Comparison of ENCODE assay signal across 7 mouse cellular contexts in the genomic region with DNA sequence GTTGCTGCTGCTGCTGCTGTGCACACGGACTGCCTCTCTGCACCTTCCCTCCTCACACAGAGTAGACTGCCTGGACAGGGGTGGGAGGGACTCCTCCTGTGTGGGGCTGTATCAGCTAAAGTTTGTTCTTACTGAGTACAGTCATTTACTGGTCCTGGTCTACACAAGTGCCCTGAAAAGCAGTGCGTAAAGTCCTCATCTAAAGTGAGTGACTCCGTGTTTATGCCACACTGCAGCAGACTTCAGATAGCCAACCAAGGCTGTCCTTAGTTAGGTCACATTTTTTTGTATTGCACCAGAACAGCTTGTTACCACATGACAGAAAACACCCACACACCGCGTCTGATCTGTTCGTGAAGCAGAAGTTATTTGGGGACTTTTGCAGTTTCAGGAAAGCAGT. TPM values are rescaled to one million over a fixed set of nuclear protein-coding genes. Genes with fewer than 3 reads are reported as not detected.
A peak's percentile ranks its signal among the peaks of the same experiment; 100 is the strongest.
DNase-seq lines count a peak whose midpoint lies in the region; ATAC-seq lines count a peak whose summit lies in the region.

No protein-coding gene starts in this region.

- no peak overlapping the region for H3K4me3 ChIP-seq in midbrain, embryonic 11.5 days (ENCODE audit: low read depth, low read length)
- no peak overlapping the region for H3K4me3 ChIP-seq in midbrain, embryonic 16.5 days (ENCODE audit: low read depth, low read length)
- H3K4me3 ChIP-seq in brown adipose tissue, adult 24 weeks (ENCODE audit: insufficient read depth, low read depth, low read length) = no peak overlapping the region

- no peaks in the 10 kb centered on the region for H3K27me3 ChIP-seq in midbrain, embryonic 11.5 days (ENCODE audit: control insufficient read depth, insufficient read depth, low read length)
- H3K27me3 ChIP-seq in midbrain, embryonic 16.5 days (ENCODE audit: control insufficient read depth, insufficient read depth, low read depth, low read length) = no peaks in the 10 kb centered on the region

- no peaks in the 10 kb centered on the region; the same call in 1 of the 2 replicates for H3K36me3 ChIP-seq in midbrain, embryonic 11.5 days (ENCODE audit: control insufficient read depth, insufficient read depth, low read length)
- peaks cover 8% of the 10 kb centered on the region; the same call in 1 of the 2 replicates for H3K36me3 ChIP-seq in midbrain, embryonic 16.5 days (ENCODE audit: control insufficient read depth, insufficient read depth, low read length)

- no peak for ATAC-seq in midbrain, embryonic 11.5 days (ENCODE audit: low FRiP score)
- ATAC-seq in midbrain, embryonic 16.5 days = no peak

- no peak overlapping the region for H3K9ac ChIP-seq in midbrain, embryonic 11.5 days (ENCODE audit: low read length)
- H3K9ac ChIP-seq in midbrain, embryonic 16.5 days (ENCODE audit: low read depth, low read length) = no peak overlapping the region

- WGBS in midbrain, embryonic 11.5 days = 84% methylated on average over 6 of the region's 6 CpGs
- WGBS in midbrain, embryonic 16.5 days = 86% methylated on average over 6 of the region's 6 CpGs

- no peaks in the 10 kb centered on the region for H3K9me3 ChIP-seq in midbrain, embryonic 11.5 days (ENCODE audit: control insufficient read depth, low read length)
- H3K9me3 ChIP-seq in midbrain, embryonic 16.5 days (replicated peaks; ENCODE audit: control insufficient read depth, low read length, poor library complexity, severe bottlenecking) = no peaks in the 10 kb centered on the region

- no peak overlapping the region for H3K4me2 ChIP-seq in midbrain, embryonic 11.5 days
- H3K4me2 ChIP-seq in midbrain, embryonic 16.5 days (ENCODE audit: low read length) = no peak overlapping the region

- H3K4me1 ChIP-seq in midbrain, embryonic 11.5 days (ENCODE audit: control insufficient read depth, insufficient read depth, low read length) = peaks cover 2% of the 10 kb centered on the region
- peaks cover 3% of the 10 kb centered on the region; the same call in 1 of the 2 replicates for H3K4me1 ChIP-seq in midbrain, embryonic 16.5 days (ENCODE audit: control insufficient read depth, insufficient read depth, low read length)
- H3K4me1 ChIP-seq in brown adipose tissue, adult 24 weeks (ENCODE audit: control insufficient read depth, insufficient read depth, insufficient read length, low read length) = 0 out of 2 replicates have a peak, but pooled peaks cover 6% of the 10 kb centered on the region

- no peak overlapping the region for H3K27ac ChIP-seq in midbrain, embryonic 11.5 days (ENCODE audit: low read depth, low read length)
- no peak overlapping the region for H3K27ac ChIP-seq in midbrain, embryonic 16.5 days (ENCODE audit: low read length)
- peak overlapping the region; percentile 13; the same call in 1 of the 2 replicates for H3K27ac ChIP-seq in brown adipose tissue, adult 24 weeks (replicated peaks; ENCODE audit: low read depth, low read length)

- DNase-seq in midbrain, embryonic 11.5 days (ENCODE audit: low spot score, missing footprints) = peak; percentile 6
- peak; percentile 34 to 47 for DNase-seq in layer of hippocampus, postnatal 36 days
- DNase-seq in right cerebral cortex, postnatal 14 days = peak; percentile 37
- no peak for DNase-seq in retina, embryonic 14.5 days (ENCODE audit: low spot score)
- DNase-seq in cerebellum, adult 9-11 months = no peak

RNA-seq across cellular contexts. Expression of gene Plekha1, which starts 27.4 kb away (rescaled TPM):
- polyA plus RNA-seq in midbrain, embryonic 11.5 days (2014; fragmentation: Nextera tagmentation; extraction: Ambion mirVana) = 37.6 and 40.8 TPM in 2 replicates
- polyA plus RNA-seq in midbrain, embryonic 16.5 days (2015; fragmentation: Nextera tagmentation; extraction: Ambion mirVana) = 66.1 and 72.3 TPM in 2 replicates
- polyA plus RNA-seq in brown adipose tissue, adult 24 weeks (2012; ENCODE audit: insufficient read depth, insufficient read length, missing spikeins) = 11.4 and 17.8 TPM in 2 replicates
- 100 to 1,000 TPM in 1 of 2 experiments, 10 to 100 TPM in 1; 93.5 to 106 TPM for total RNA-seq in layer of hippocampus, postnatal 36 days (2021)

RNA-seq across cellular contexts. Expression of gene Htra1, which starts 42.9 kb away (rescaled TPM):
- 2.7 and 3.5 TPM in 2 replicates for polyA plus RNA-seq in midbrain, embryonic 11.5 days (2014; fragmentation: Nextera tagmentation; extraction: Ambion mirVana)
- polyA plus RNA-seq in midbrain, embryonic 16.5 days (2015; fragmentation: Nextera tagmentation; extraction: Ambion mirVana) = 15.5 and 15.6 TPM in 2 replicates
- polyA plus RNA-seq in brown adipose tissue, adult 24 weeks (2012; ENCODE audit: insufficient read depth, insufficient read length, missing spikeins) = 40.6 and 47.3 TPM in 2 replicates
- 100 to 1,000 TPM; 221 to 291 TPM for total RNA-seq in layer of hippocampus, postnatal 36 days (2021)

Comparison
In these comparisons a context has a peak if more than half of its experiments do, and no peak if none do; other contexts are left out.
1. DNase-seq: peak in midbrain, embryonic 11.5 days (single experiment), layer of hippocampus, postnatal 36 days (2 of 2) and right cerebral cortex, postnatal 14 days (single experiment); none in retina, embryonic 14.5 days (single experiment) and cerebellum, adult 9-11 months (single experiment).